ENCODE assay signal across 38 mouse cellular contexts in genomic region chr1:172274116-172274515, GRCm38 (mm10). TPM values are rescaled to one million over a fixed set of nuclear protein-coding genes. Genes with fewer than 3 reads are reported as not detected.
DNase-seq lines count a peak whose midpoint lies in the region; ATAC-seq and TF ChIP-seq lines count a peak whose summit lies in the region.
"Had no signal": no experiment of that assay in that cellular context is flagged by ENCODE, and none has a peak within 500 bp of the region (broad histone marks: within the 10 kb centered on the region; RNA-seq: fewer than 3 reads in every experiment).

No protein-coding gene starts in this region.

- no peak for ATAC-seq in forebrain, embryonic 13.5 days
- no peak for ATAC-seq in kidney, embryonic 15.5 days (replicated peaks; ENCODE audit: low FRiP score)
- no peak for ATAC-seq in liver, embryonic 11.5 days (replicated peaks; ENCODE audit: low FRiP score)
- ATAC-seq: forebrain, embryonic 15.5 days; Patski had no signal

- DNase-seq in forebrain, embryonic 10.5 days (ENCODE audit: extremely low spot score, low spot score) = no peak
- DNase-seq in kidney, adult 2 months = peak; percentile 57
- DNase-seq in liver, adult 2 months (ENCODE audit: extremely low read depth, low read depth, low spot score) = peak; percentile 61
- no peak for DNase-seq in liver, embryonic 11.5 days (ENCODE audit: low spot score)
- DNase-seq in midbrain, embryonic 10.5 days (ENCODE audit: low spot score) = no peak
- DNase-seq: cerebellum, adult 18-20 months; cerebellum, postnatal 36 days; layer of hippocampus, adult 9-11 months; right cerebral cortex, postnatal 4 days; thymus, adult 18-20 months; thymus, postnatal 25 days had no signal

- no peak overlapping the region for H3K4me3 ChIP-seq in forebrain, embryonic 10.5 days
- no peak overlapping the region for H3K4me3 ChIP-seq in forebrain, embryonic 13.5 days
- H3K4me3 ChIP-seq in kidney, adult 2 months (ENCODE audit: insufficient read depth, low read depth, low read length) = no peak overlapping the region
- no peak overlapping the region for H3K4me3 ChIP-seq in kidney, embryonic 15.5 days (replicated peaks)
- no peak overlapping the region for H3K4me3 ChIP-seq in liver, adult 2 months (ENCODE audit: insufficient read depth, low read depth, low read length)
- H3K4me3 ChIP-seq in liver, embryonic 11.5 days (ENCODE audit: low read depth, low read length) = no peak overlapping the region
- H3K4me3 ChIP-seq in midbrain, embryonic 10.5 days = no peak overlapping the region
- H3K4me3 ChIP-seq: forebrain, embryonic 15.5 days; heart, embryonic 13.5 days; hindbrain, embryonic 15.5 days; limb, embryonic 10.5 days; limb, embryonic 15.5 days; midbrain, embryonic 12.5 days; myocyte; neural tube, embryonic 12.5 days had no signal

- no peaks in the 10 kb centered on the region for H3K36me3 ChIP-seq in forebrain, embryonic 10.5 days (replicated peaks)
- no peaks in the 10 kb centered on the region for H3K36me3 ChIP-seq in forebrain, embryonic 13.5 days (ENCODE audit: poor library complexity, severe bottlenecking)
- no peaks in the 10 kb centered on the region for H3K36me3 ChIP-seq in kidney, adult 2 months (ENCODE audit: control insufficient read depth, insufficient read depth, low read length)
- no peaks in the 10 kb centered on the region for H3K36me3 ChIP-seq in kidney, embryonic 15.5 days
- H3K36me3 ChIP-seq in liver, adult 2 months (ENCODE audit: control insufficient read depth, insufficient read depth, low read length) = no peaks in the 10 kb centered on the region
- no peaks in the 10 kb centered on the region for H3K36me3 ChIP-seq in liver, embryonic 11.5 days (ENCODE audit: control insufficient read depth, insufficient read depth, low read length)
- no peaks in the 10 kb centered on the region for H3K36me3 ChIP-seq in midbrain, embryonic 10.5 days
- H3K36me3 ChIP-seq: forebrain, embryonic 15.5 days; hindbrain, embryonic 15.5 days; limb, embryonic 10.5 days; limb, embryonic 15.5 days; midbrain, embryonic 12.5 days; neural tube, embryonic 12.5 days had no signal

- H3K27me3 ChIP-seq in forebrain, embryonic 10.5 days (ENCODE audit: poor library complexity, severe bottlenecking) = no peaks in the 10 kb centered on the region
- H3K27me3 ChIP-seq in forebrain, embryonic 13.5 days = no peaks in the 10 kb centered on the region
- H3K27me3 ChIP-seq in kidney, adult 2 months (replicated peaks; ENCODE audit: control insufficient read depth, insufficient read depth, low read length) = no peaks in the 10 kb centered on the region
- no peaks in the 10 kb centered on the region for H3K27me3 ChIP-seq in kidney, embryonic 15.5 days
- H3K27me3 ChIP-seq in liver, adult 2 months (ENCODE audit: control insufficient read depth, insufficient read depth, low read length) = no peaks in the 10 kb centered on the region
- no peaks in the 10 kb centered on the region for H3K27me3 ChIP-seq in liver, embryonic 11.5 days (replicated peaks; ENCODE audit: control insufficient read depth, insufficient read depth, low read length)
- H3K27me3 ChIP-seq in midbrain, embryonic 10.5 days (ENCODE audit: low read depth, poor library complexity, severe bottlenecking) = no peaks in the 10 kb centered on the region; the same call in 1 of the 2 replicates
- H3K27me3 ChIP-seq: forebrain, embryonic 15.5 days; heart, embryonic 13.5 days; hindbrain, embryonic 15.5 days; limb, embryonic 15.5 days; neural tube, embryonic 12.5 days; Patski had no signal

- H3K4me2 ChIP-seq in forebrain, embryonic 13.5 days = no peak overlapping the region
- H3K4me2 ChIP-seq in kidney, embryonic 15.5 days = no peak overlapping the region
- no peak overlapping the region for H3K4me2 ChIP-seq in liver, embryonic 11.5 days
- H3K4me2 ChIP-seq: forebrain, embryonic 15.5 days; heart, embryonic 13.5 days; hindbrain, embryonic 15.5 days; limb, embryonic 15.5 days; midbrain, embryonic 12.5 days; neural tube, embryonic 12.5 days had no signal

- no peak for TF ChIP-seq CTCF in kidney, adult 2 months (conservative IDR thresholded peaks at IDR 0.05; ENCODE audit: insufficient read depth, insufficient read length, low read depth, low read length)
- no peak for TF ChIP-seq CTCF in liver, adult 2 months (IDR thresholded peaks at IDR 0.05; ENCODE audit: low read depth, low read length)

- peaks cover 23% of the 10 kb centered on the region for H3K4me1 ChIP-seq in forebrain, embryonic 10.5 days
- H3K4me1 ChIP-seq in forebrain, embryonic 13.5 days = peaks cover 11% of the 10 kb centered on the region
- H3K4me1 ChIP-seq in kidney, adult 2 months (ENCODE audit: control insufficient read depth, insufficient read depth, low read length) = 0 out of 2 replicates have a peak, but pooled peaks cover 3% of the 10 kb centered on the region
- H3K4me1 ChIP-seq in kidney, embryonic 15.5 days = peaks cover 6% of the 10 kb centered on the region; the same call in 1 of the 2 replicates
- H3K4me1 ChIP-seq in liver, adult 2 months (ENCODE audit: control insufficient read depth, insufficient read depth, low read length) = peaks cover 7% of the 10 kb centered on the region; the same call in 1 of the 2 replicates
- H3K4me1 ChIP-seq in liver, embryonic 11.5 days (replicated peaks; ENCODE audit: control insufficient read depth, insufficient read depth, low read length) = no peaks in the 10 kb centered on the region
- peaks cover 22% of the 10 kb centered on the region for H3K4me1 ChIP-seq in midbrain, embryonic 10.5 days
- H3K4me1 ChIP-seq: limb, embryonic 15.5 days had no signal

- whole genome bisulfite sequencing in forebrain, embryonic 10.5 days = 62% methylated on average over 5 of the region's 5 CpGs
- 63% methylated on average over 5 of the region's 5 CpGs for WGBS in forebrain, embryonic 13.5 days
- 41% methylated on average over 5 of the region's 5 CpGs for WGBS in kidney, adult 2 months
- WGBS in kidney, embryonic 15.5 days = 50% methylated on average over 5 of the region's 5 CpGs
- 32% methylated on average over 5 of the region's 5 CpGs for WGBS in liver, adult 2 months
- 60% methylated on average over 5 of the region's 5 CpGs for WGBS in liver, embryonic 11.5 days
- 63% methylated on average over 5 of the region's 5 CpGs for WGBS in midbrain, embryonic 10.5 days

- no peak overlapping the region for H3K9ac ChIP-seq in forebrain, embryonic 13.5 days
- H3K9ac ChIP-seq in kidney, embryonic 15.5 days = no peak overlapping the region
- H3K9ac ChIP-seq in liver, adult 2 months (ENCODE audit: low read depth, low read length) = no peak overlapping the region
- H3K9ac ChIP-seq in liver, embryonic 11.5 days (ENCODE audit: low read depth, low read length) = no peak overlapping the region
- H3K9ac ChIP-seq: forebrain, embryonic 15.5 days; heart, embryonic 13.5 days; hindbrain, embryonic 15.5 days; limb, embryonic 15.5 days; midbrain, embryonic 12.5 days; neural tube, embryonic 12.5 days had no signal

- H3K27ac ChIP-seq in forebrain, embryonic 10.5 days = peak overlapping the region; percentile 48
- no peak overlapping the region for H3K27ac ChIP-seq in forebrain, embryonic 13.5 days
- no peak overlapping the region for H3K27ac ChIP-seq in kidney, adult 2 months (ENCODE audit: insufficient read depth, low read depth, low read length)
- no peak overlapping the region for H3K27ac ChIP-seq in kidney, embryonic 15.5 days
- H3K27ac ChIP-seq in liver, adult 2 months (replicated peaks; ENCODE audit: insufficient read depth, low read depth, low read length) = no peak overlapping the region
- H3K27ac ChIP-seq in liver, embryonic 11.5 days (ENCODE audit: low read depth, low read length) = no peak overlapping the region
- H3K27ac ChIP-seq in midbrain, embryonic 10.5 days (replicated peaks) = no peak overlapping the region
- H3K27ac ChIP-seq: forebrain, embryonic 15.5 days; heart, embryonic 13.5 days; hindbrain, embryonic 15.5 days; limb, embryonic 10.5 days; limb, embryonic 15.5 days; midbrain, embryonic 12.5 days; neural tube, embryonic 12.5 days; stomach, postnatal 0 days had no signal

- no peak for TF ChIP-seq POLR2A in kidney, adult 2 months (IDR thresholded peaks at IDR 0.05; ENCODE audit: low read depth, low read length)
- no peak for TF ChIP-seq POLR2A in liver, adult 2 months (IDR thresholded peaks at IDR 0.05; ENCODE audit: extremely low read depth, insufficient read depth, low read length)

- H3K9me3 ChIP-seq in forebrain, embryonic 10.5 days = no peaks in the 10 kb centered on the region
- no peaks in the 10 kb centered on the region for H3K9me3 ChIP-seq in forebrain, embryonic 13.5 days (replicated peaks)
- H3K9me3 ChIP-seq in kidney, embryonic 15.5 days (replicated peaks) = no peaks in the 10 kb centered on the region
- H3K9me3 ChIP-seq in liver, embryonic 11.5 days (ENCODE audit: control insufficient read depth, low read length) = no peaks in the 10 kb centered on the region
- no peaks in the 10 kb centered on the region for H3K9me3 ChIP-seq in midbrain, embryonic 10.5 days (replicated peaks)
- H3K9me3 ChIP-seq: forebrain, embryonic 15.5 days; heart, embryonic 13.5 days; hindbrain, embryonic 15.5 days; limb, embryonic 10.5 days; limb, embryonic 15.5 days; midbrain, embryonic 12.5 days; neural tube, embryonic 12.5 days had no signal

- no peaks in the 10 kb centered on the region for H3K79me2 ChIP-seq in liver, adult 2 months (ENCODE audit: control insufficient read depth, insufficient read depth, low read length)

RNA-seq across cellular contexts. Expression of gene Igsf8, which starts 12.7 kb away (rescaled TPM):
- polyA plus RNA-seq in forebrain, embryonic 10.5 days (2016; fragmentation: Nextera tagmentation; extraction: Ambion mirVana) = 53.0 and 55.4 TPM in 2 replicates
- 164 and 169 TPM in 2 replicates for polyA plus RNA-seq in forebrain, embryonic 13.5 days (2015; fragmentation: Nextera tagmentation; extraction: Ambion mirVana)
- 54.3 and 57.7 TPM in 2 replicates for polyA plus RNA-seq in kidney, adult 2 months (2012; rRNA removed)
- polyA plus RNA-seq in kidney, embryonic 15.5 days (2015; fragmentation: Nextera tagmentation; extraction: Ambion mirVana) = 48.9 and 54.4 TPM in 2 replicates
- 3.6 and 9.7 TPM in 2 replicates for total RNA-seq in liver, adult 2 months (2014; rRNA removed)
- polyA plus RNA-seq in liver, adult 2 months (2012; rRNA removed) = 15.3 and 26.3 TPM in 2 replicates
- polyA plus RNA-seq in liver, embryonic 11.5 days (2014; fragmentation: Nextera tagmentation; extraction: Ambion mirVana) = 32.9 and 33.9 TPM in 2 replicates
- 50.2 and 62.4 TPM in 2 replicates for polyA plus RNA-seq in midbrain, embryonic 10.5 days (2016; fragmentation: Nextera tagmentation; extraction: Ambion mirVana)

RNA-seq across cellular contexts. Expression of gene Atp1a4, which starts 15.9 kb away (rescaled TPM):
- polyA plus RNA-seq in forebrain, embryonic 10.5 days (2016; fragmentation: Nextera tagmentation; extraction: Ambion mirVana) = not detected in 2 replicates
- polyA plus RNA-seq in forebrain, embryonic 13.5 days (2015; fragmentation: Nextera tagmentation; extraction: Ambion mirVana) = 0.10 TPM in 1 of 2 replicates, not detected in the other
- 0.09 and 0.11 TPM in 2 replicates for polyA plus RNA-seq in kidney, adult 2 months (2012; rRNA removed)
- 0.05 TPM in 1 of 2 replicates, not detected in the other for polyA plus RNA-seq in kidney, embryonic 15.5 days (2015; fragmentation: Nextera tagmentation; extraction: Ambion mirVana)
- 0.07 and 0.09 TPM in 2 replicates for total RNA-seq in liver, adult 2 months (2014; rRNA removed)
- 0.02 TPM in 1 of 2 replicates, not detected in the other for polyA plus RNA-seq in liver, adult 2 months (2012; rRNA removed)
- polyA plus RNA-seq in liver, embryonic 11.5 days (2014; fragmentation: Nextera tagmentation; extraction: Ambion mirVana) = not detected in 2 replicates
- polyA plus RNA-seq in midbrain, embryonic 10.5 days (2016; fragmentation: Nextera tagmentation; extraction: Ambion mirVana) = not detected in 2 replicates
- total RNA-seq: heart, adult 8-10 months; heart, postnatal 10 days; hematopoietic stem cell, adult 5-6 weeks; left cerebral cortex, postnatal 10 days; megakaryocyte, adult 5-6 weeks; MEL had no signal
- polyA plus RNA-seq: embryonic facial prominence, embryonic 11.5 days; frontal cortex, adult 2 months; intestine, embryonic 14.5 days; limb, embryonic 10.5 days; limb, embryonic 15.5 days; liver, embryonic 16.5 days; lung, embryonic 16.5 days; midbrain, embryonic 12.5 days; midbrain, postnatal 0 days; neural tube, embryonic 12.5 days; spleen, adult 2 months; stomach, postnatal 0 days had no signal

RNA-seq across cellular contexts. Expression of gene Atp1a2, which starts 23.7 kb away (rescaled TPM):
- 0.86 and 2.0 TPM in 2 replicates for polyA plus RNA-seq in forebrain, embryonic 10.5 days (2016; fragmentation: Nextera tagmentation; extraction: Ambion mirVana)
- 17.6 and 17.8 TPM in 2 replicates for polyA plus RNA-seq in forebrain, embryonic 13.5 days (2015; fragmentation: Nextera tagmentation; extraction: Ambion mirVana)
- polyA plus RNA-seq in kidney, adult 2 months (2012; rRNA removed) = 21.5 and 36.4 TPM in 2 replicates
- 2.2 and 2.9 TPM in 2 replicates for polyA plus RNA-seq in kidney, embryonic 15.5 days (2015; fragmentation: Nextera tagmentation; extraction: Ambion mirVana)
- 0.92 and 0.94 TPM in 2 replicates for total RNA-seq in liver, adult 2 months (2014; rRNA removed)
- polyA plus RNA-seq in liver, adult 2 months (2012; rRNA removed) = 0.37 and 0.59 TPM in 2 replicates
- 0.16 and 0.22 TPM in 2 replicates for polyA plus RNA-seq in liver, embryonic 11.5 days (2014; fragmentation: Nextera tagmentation; extraction: Ambion mirVana)
- 3.0 and 4.3 TPM in 2 replicates for polyA plus RNA-seq in midbrain, embryonic 10.5 days (2016; fragmentation: Nextera tagmentation; extraction: Ambion mirVana)
- total RNA-seq: hematopoietic stem cell, adult 5-6 weeks; megakaryocyte, adult 5-6 weeks; MEL had no signal

RNA-seq across cellular contexts. Expression of gene Casq1, which starts 54.4 kb away (rescaled TPM):
- 0.69 and 0.99 TPM in 2 replicates for polyA plus RNA-seq in forebrain, embryonic 10.5 days (2016; fragmentation: Nextera tagmentation; extraction: Ambion mirVana)
- 4.5 TPM in 2 replicates for polyA plus RNA-seq in forebrain, embryonic 13.5 days (2015; fragmentation: Nextera tagmentation; extraction: Ambion mirVana)
- 0.29 and 27.1 TPM in 2 replicates for polyA plus RNA-seq in kidney, adult 2 months (2012; rRNA removed)
- polyA plus RNA-seq in kidney, embryonic 15.5 days (2015; fragmentation: Nextera tagmentation; extraction: Ambion mirVana) = 6.2 and 8.9 TPM in 2 replicates
- total RNA-seq in liver, adult 2 months (2014; rRNA removed) = 0.07 and 0.74 TPM in 2 replicates
- polyA plus RNA-seq in liver, adult 2 months (2012; rRNA removed) = 0.16 and 0.21 TPM in 2 replicates
- 2.2 and 4.1 TPM in 2 replicates for polyA plus RNA-seq in liver, embryonic 11.5 days (2014; fragmentation: Nextera tagmentation; extraction: Ambion mirVana)
- 1.3 and 1.8 TPM in 2 replicates for polyA plus RNA-seq in midbrain, embryonic 10.5 days (2016; fragmentation: Nextera tagmentation; extraction: Ambion mirVana)
- total RNA-seq: hematopoietic stem cell, adult 5-6 weeks; megakaryocyte, adult 5-6 weeks; MEL had no signal

RNA-seq across cellular contexts. Expression of gene Kcnj9, which starts 55.0 kb away (rescaled TPM):
- polyA plus RNA-seq in forebrain, embryonic 10.5 days (2016; fragmentation: Nextera tagmentation; extraction: Ambion mirVana) = 0.17 and 0.43 TPM in 2 replicates
- polyA plus RNA-seq in forebrain, embryonic 13.5 days (2015; fragmentation: Nextera tagmentation; extraction: Ambion mirVana) = 1.8 and 3.0 TPM in 2 replicates
- 0.06 and 0.11 TPM in 2 replicates for polyA plus RNA-seq in kidney, adult 2 months (2012; rRNA removed)
- polyA plus RNA-seq in kidney, embryonic 15.5 days (2015; fragmentation: Nextera tagmentation; extraction: Ambion mirVana) = not detected in 2 replicates
- 0.09 and 0.20 TPM in 2 replicates for total RNA-seq in liver, adult 2 months (2014; rRNA removed)
- polyA plus RNA-seq in liver, adult 2 months (2012; rRNA removed) = 0.02 and 0.09 TPM in 2 replicates
- polyA plus RNA-seq in liver, embryonic 11.5 days (2014; fragmentation: Nextera tagmentation; extraction: Ambion mirVana) = 0.39 and 0.51 TPM in 2 replicates
- 0.23 and 0.61 TPM in 2 replicates for polyA plus RNA-seq in midbrain, embryonic 10.5 days (2016; fragmentation: Nextera tagmentation; extraction: Ambion mirVana)
- total RNA-seq: gastrocnemius, adult 18-20 months; gastrocnemius, postnatal 4 days; heart, adult 8-10 months; heart, postnatal 10 days; hematopoietic stem cell, adult 5-6 weeks; megakaryocyte, adult 5-6 weeks; MEL had no signal
- polyA plus RNA-seq: heart, embryonic 13.5 days; intestine, embryonic 14.5 days; limb, embryonic 10.5 days; lung, embryonic 16.5 days had no signal

Comparison
In these comparisons a context has a peak if more than half of its experiments do, and no peak if none do; other contexts are left out.
1. DNase-seq: peak in kidney, adult 2 months (single experiment) and liver, adult 2 months (single experiment); none in forebrain, embryonic 10.5 days (single experiment), liver, embryonic 11.5 days (single experiment) and midbrain, embryonic 10.5 days (single experiment).